Mouse (Mus musculus) MEL (cell line): ENCODE data around the gene Hikeshi. TPM values are rescaled to one million over a fixed set of nuclear protein-coding genes. Genes with fewer than 3 reads are reported as not detected.

Experiments
- DNase-seq: peaks from one replicate; pipeline ENCODE4 v3.0.0; 2011; ENCODE audit warnings: low read depth, low spot score
- H3K27ac ChIP-seq: 2 replicates; pipeline ENCODE4 v1.5.1; 2012; ENCODE audit warnings: low read depth, mild to moderate bottlenecking, control low read depth, low read length, moderate library complexity; ENCODE audit not compliant: control insufficient read depth
- H3K27me3 ChIP-seq, 2 experiments: fragments of 150-350 bp in 1 of 2; sonication (generic) in 1 of 2; 2 replicates each; pipeline ENCODE4 v1.6.1; 2012; ENCODE audit warnings: low read length in 2 of 2, mild to moderate bottlenecking in 2 of 2, improper control_type of control experiment in 1 of 2, moderate library complexity in 1 of 2; ENCODE audit not compliant: insufficient read depth in 2 of 2, control insufficient read depth in 1 of 2
- H3K36me3 ChIP-seq, 2 experiments: 2 replicates each; pipeline ENCODE4 v1.6.1; 2012 to 2014; ENCODE audit warnings: low read length in 2 of 2, improper control_type of control experiment in 1 of 2, inconsistent platforms in 1 of 2, mild to moderate bottlenecking in 1 of 2; ENCODE audit not compliant: insufficient read depth in 2 of 2, control insufficient read depth in 1 of 2
- H3K4me1 ChIP-seq, 2 experiments: fragments of 150-350 bp in 1 of 2; sonication (generic) in 1 of 2; 2 replicates each; pipeline ENCODE4 v1.6.1; 2012; ENCODE audit warnings: low read length in 2 of 2, improper control_type of control experiment in 1 of 2, mild to moderate bottlenecking in 1 of 2; ENCODE audit not compliant: insufficient read depth in 2 of 2, control insufficient read depth in 1 of 2
- H3K4me3 ChIP-seq, 2 experiments: fragments of 150-350 bp in 1 of 2; sonication (generic) in 1 of 2; 2 replicates each; pipeline ENCODE4 v1.5.1; 2012; ENCODE audit warnings: low read depth in 2 of 2, low read length in 2 of 2, mild to moderate bottlenecking in 2 of 2, moderate library complexity in 2 of 2, control low read depth in 1 of 2, improper control_type of control experiment in 1 of 2; ENCODE audit not compliant: control insufficient read depth in 1 of 2, insufficient read depth in 1 of 2
- H3K79me2 ChIP-seq: 2 replicates; pipeline ENCODE4 v1.6.1; 2012; ENCODE audit warnings: mild to moderate bottlenecking, low read length, moderate library complexity; ENCODE audit not compliant: control insufficient read depth, poor library complexity, insufficient read depth
- H3K9ac ChIP-seq: 2 replicates; pipeline ENCODE4 v1.6.1; 2012; ENCODE audit warnings: low read depth, mild to moderate bottlenecking, control low read depth, low read length, moderate library complexity; ENCODE audit not compliant: control insufficient read depth, poor library complexity, severe bottlenecking
- H3K9me3 ChIP-seq: fragments of 150-350 bp; sonication (generic); replicated peaks from 2 replicates; pipeline ENCODE4 v1.6.1; 2012; ENCODE audit warnings: mild to moderate bottlenecking, low read length, improper control_type of control experiment, moderate library complexity; ENCODE audit not compliant: insufficient read depth
- BHLHE40 ChIP-seq: IDR thresholded peaks from 2 replicates; pipeline ENCODE4 v1.6.1; 2012; ENCODE audit warnings: low read depth, mild to moderate bottlenecking, inconsistent platforms, low read length, improper control_type of control experiment, borderline replicate concordance
- CHD2 ChIP-seq: IDR thresholded peaks from 2 replicates; pipeline ENCODE4 v1.6.1; 2011; ENCODE audit warnings: low read length, improper control_type of control experiment
- CTCF ChIP-seq, 3 experiments: IDR thresholded peaks in 2 of 3; conservative IDR thresholded peaks in 1 of 3; 2 replicates each; pipeline ENCODE4 v1.5.1; 2011 to 2012; ENCODE audit warnings: low read length in 3 of 3, low read depth in 2 of 3, mild to moderate bottlenecking in 2 of 3, improper control_type of control experiment in 1 of 3, inconsistent platforms in 1 of 3, mixed read lengths in 1 of 3, moderate library complexity in 1 of 3; ENCODE audit not compliant: control insufficient read depth in 1 of 3, insufficient read depth in 1 of 3, poor library complexity in 1 of 3, severe bottlenecking in 1 of 3
- E2F4 ChIP-seq: IDR thresholded peaks from 2 replicates; pipeline ENCODE4 v1.6.1; 2011; ENCODE audit warnings: low read depth, low read length, improper control_type of control experiment, borderline replicate concordance
- EP300 ChIP-seq, 2 experiments: IDR thresholded peaks; 2 replicates each; pipeline ENCODE4 v1.6.1; 2011; ENCODE audit warnings: improper control_type of control experiment in 2 of 2, low read length in 2 of 2, low read depth in 1 of 2, mild to moderate bottlenecking in 1 of 2
- ETS1 ChIP-seq: IDR thresholded peaks from 2 replicates; pipeline ENCODE4 v1.6.1; 2012; ENCODE audit warnings: low read depth, mild to moderate bottlenecking, inconsistent platforms, low read length, improper control_type of control experiment, moderate library complexity
- GABPA ChIP-seq: IDR thresholded peaks from 2 replicates; pipeline ENCODE4 v1.6.1; 2012; ENCODE audit warnings: low read depth, mild to moderate bottlenecking, inconsistent platforms, low read length, improper control_type of control experiment, moderate library complexity
- GATA1 ChIP-seq: IDR thresholded peaks from 2 replicates; pipeline ENCODE4 v1.6.1; 2011; ENCODE audit warnings: low read depth, low read length, improper control_type of control experiment
- HCFC1 ChIP-seq: IDR thresholded peaks from 2 replicates; pipeline ENCODE4 v1.6.1; 2012; ENCODE audit warnings: low read depth, mild to moderate bottlenecking, inconsistent platforms, low read length, improper control_type of control experiment, moderate library complexity
- JUND ChIP-seq: IDR thresholded peaks from 2 replicates; pipeline ENCODE4 v1.6.1; 2011; ENCODE audit warnings: low read depth, mild to moderate bottlenecking, improper control_type of control experiment, low read length
- MEF2A ChIP-seq: IDR thresholded peaks from 2 replicates; pipeline ENCODE4 v1.6.1; 2014; ENCODE audit warnings: low read depth, mild to moderate bottlenecking, inconsistent platforms, low read length, improper control_type of control experiment; ENCODE audit not compliant: poor library complexity, insufficient replicate concordance, severe bottlenecking; ENCODE audit errors: extremely low read depth
- MYB ChIP-seq: IDR thresholded peaks from 2 replicates; pipeline ENCODE4 v1.6.1; 2011; ENCODE audit warnings: mild to moderate bottlenecking, low read depth, low read length, improper control_type of control experiment
- NELFE ChIP-seq: IDR thresholded peaks from 2 replicates; pipeline ENCODE4 v1.6.1; 2011; ENCODE audit warnings: low read depth, low read length, improper control_type of control experiment
- NRF1 ChIP-seq: IDR thresholded peaks from 2 replicates; pipeline ENCODE4 v1.6.1; 2014; ENCODE audit warnings: low read depth, mild to moderate bottlenecking, inconsistent platforms, low read length, improper control_type of control experiment, moderate library complexity; ENCODE audit not compliant: poor library complexity, insufficient read depth, severe bottlenecking
- POLR2A ChIP-seq, 2 experiments: IDR thresholded peaks; 2 replicates each; pipeline ENCODE4 v1.6.1; 2011 to 2012; ENCODE audit warnings: low read length in 2 of 2, mild to moderate bottlenecking in 2 of 2, control low read depth in 1 of 2, improper control_type of control experiment in 1 of 2, low read depth in 1 of 2, moderate library complexity in 1 of 2; ENCODE audit not compliant: control insufficient read depth in 1 of 2, insufficient read depth in 1 of 2, poor library complexity in 1 of 2
- POLR2AphosphoS2 ChIP-seq: IDR thresholded peaks from 2 replicates; pipeline ENCODE4 v1.6.1; 2011; ENCODE audit warnings: low read length, improper control_type of control experiment
- RAD21 ChIP-seq: IDR thresholded peaks from 2 replicates; pipeline ENCODE4 v1.6.1; 2011; ENCODE audit warnings: mild to moderate bottlenecking, low read depth, low read length, improper control_type of control experiment
- RCOR1 ChIP-seq: IDR thresholded peaks from 2 replicates; pipeline ENCODE4 v1.6.1; 2012; ENCODE audit warnings: low read depth, mild to moderate bottlenecking, inconsistent platforms, low read length, improper control_type of control experiment
- SMC3 ChIP-seq: IDR thresholded peaks from 2 replicates; pipeline ENCODE4 v1.6.1; 2011; ENCODE audit warnings: low read depth, low read length, improper control_type of control experiment
- TAL1 ChIP-seq: IDR thresholded peaks from 2 replicates; pipeline ENCODE4 v1.6.1; 2012; ENCODE audit warnings: mild to moderate bottlenecking, inconsistent platforms, low read length, moderate library complexity, mixed read lengths
- TBP ChIP-seq: IDR thresholded peaks from 2 replicates; pipeline ENCODE4 v1.8.0; 2011; ENCODE audit warnings: low read depth, low read length, improper control_type of control experiment
- TCF12 ChIP-seq: IDR thresholded peaks from 2 replicates; pipeline ENCODE4 v1.6.1; 2014; ENCODE audit warnings: low read depth, mild to moderate bottlenecking, inconsistent platforms, low read length, improper control_type of control experiment, moderate library complexity
- UBTF ChIP-seq: IDR thresholded peaks from 2 replicates; pipeline ENCODE4 v1.6.1; 2012; ENCODE audit warnings: low read depth, mild to moderate bottlenecking, inconsistent platforms, low read length, improper control_type of control experiment, moderate library complexity, borderline replicate concordance; ENCODE audit not compliant: insufficient read depth
- USF1 ChIP-seq: IDR thresholded peaks from 2 replicates; pipeline ENCODE4 v1.6.1; 2014; ENCODE audit warnings: low read depth, mild to moderate bottlenecking, inconsistent platforms, low read length, improper control_type of control experiment, moderate library complexity
- ZC3H11A ChIP-seq: IDR thresholded peaks from 2 replicates; pipeline ENCODE4 v1.6.1; 2012; ENCODE audit warnings: low read depth, mild to moderate bottlenecking, inconsistent platforms, low read length, improper control_type of control experiment
- ZKSCAN1 ChIP-seq: IDR thresholded peaks from 2 replicates; pipeline ENCODE4 v1.6.1; 2012; ENCODE audit warnings: low read depth, mild to moderate bottlenecking, inconsistent platforms, low read length, improper control_type of control experiment, moderate library complexity
- ZMIZ1 ChIP-seq: IDR thresholded peaks from 2 replicates; pipeline ENCODE4 v1.6.1; 2012; ENCODE audit warnings: low read depth, mild to moderate bottlenecking, inconsistent platforms, low read length, improper control_type of control experiment, moderate library complexity
- ZNF384 ChIP-seq: IDR thresholded peaks from 2 replicates; pipeline ENCODE4 v1.6.1; 2012; ENCODE audit warnings: low read depth, mild to moderate bottlenecking, inconsistent platforms, low read length, improper control_type of control experiment
- polyA plus RNA-seq, 2 experiments: library from polyadenylated mRNA; stranded (reverse) in 1 of 2; unstranded in 1 of 2; fragments of >175 nt in 1 of 2; fragments of >200 nt in 1 of 2; gene quantifications; 2 replicates each; pipeline versions ENCODE4 v1.2.1 to v1.2.4; 2012; ENCODE audit warnings: low replicate concordance in 2 of 2, low read depth in 1 of 2; ENCODE audit not compliant: insufficient read length in 2 of 2, insufficient read depth in 1 of 2, missing spikeins in 1 of 2
- total RNA-seq: library from RNA; depleted of rRNA; stranded (reverse); fragments of 300-350 nt; gene quantifications from 2 replicates; pipeline ENCODE4 v1.2.3, GENCODE M21; 2012

Gene Hikeshi
- total and polyA plus RNA-seq, 3 experiments: 61.4 to 123 TPM; not detected in 1

GRCm38 (mm10) chr7:89903007-89903406, 38.0 kb downstream of the Hikeshi start:
- Histone ChIP-seq H3K79me2 (no peaks in the 10 kb centered on the region), H3K9ac (no peak overlapping the region), H3K27ac (no peak overlapping the region), H3K36me3 (no peaks in the 10 kb centered on the region), H3K4me1 (no peaks in the 10 kb centered on the region), H3K27me3 (peaks cover 5 to 10% of the 10 kb centered on the region in 2 experiments; a peak in 3 of 4 replicates), H3K9me3 (no peaks in the 10 kb centered on the region), H3K4me3 (no peak overlapping the region)
- TF ChIP-seq USF1 (no peak), GABPA (no peak), RAD21 (no peak)
- no peak for DNase-seq

GRCm38 (mm10) chr7:89891856-89892255, 49.1 kb downstream of the Hikeshi start:
- peaks cover 0 to 2% of the 10 kb centered on the region in 2 experiments; a peak in 1 of 4 replicates for H3K27me3 ChIP-seq
- H3K4me3 ChIP-seq: no peak overlapping the region
- H3K9me3 ChIP-seq: no peaks in the 10 kb centered on the region
- TF ChIP-seq RAD21 (peak; percentile 43), TBP (no peak), SMC3 (peak; percentile 33), RCOR1 (no peak), HCFC1 (no peak), TAL1 (no peak), MYB (no peak), TCF12 (no peak), NRF1 (no peak), CHD2 (no peak), BHLHE40 (no peak), CTCF (IDR thresholded peaks at IDR 0.05 in 2 of 3, conservative IDR thresholded peaks at IDR 0.05 in 1 of 3; ENCODE audit: control insufficient read depth in 1 of 3, insufficient read depth in 1 of 3, low read depth in 2 of 3, low read length in 3 of 3, poor library complexity in 1 of 3, severe bottlenecking in 1 of 3) (peak; percentile 36 to 61 (median 43)), GATA1 (no peak), POLR2AphosphoS2 (no peak), ZKSCAN1 (no peak), MEF2A (no peak), ZNF384 (no peak), POLR2A (IDR thresholded peaks at IDR 0.05; ENCODE audit: control insufficient read depth in 1 of 2, insufficient read depth in 1 of 2, low read depth in 1 of 2, low read length in 2 of 2, poor library complexity in 1 of 2) (no peak), USF1 (no peak), JUND (no peak), E2F4 (no peak), UBTF (no peak), EP300 (IDR thresholded peaks at IDR 0.05; ENCODE audit: low read depth in 1 of 2, low read length in 2 of 2) (no peak), NELFE (no peak), ZC3H11A (no peak), ZMIZ1 (no peak), ETS1 (no peak)
- TF ChIP-seq, all 39 proteins: peak for 3
- H3K4me1 ChIP-seq: no peaks in the 10 kb centered on the region
- peak; percentile 49 for DNase-seq
- H3K36me3 ChIP-seq: no peaks in the 10 kb centered on the region
- H3K9ac ChIP-seq: no peak overlapping the region
- H3K27ac ChIP-seq: no peak overlapping the region
- no peaks in the 10 kb centered on the region for H3K79me2 ChIP-seq
